Comparison of ENCODE assay signal across 30 mouse cellular contexts in the genomic region with DNA sequence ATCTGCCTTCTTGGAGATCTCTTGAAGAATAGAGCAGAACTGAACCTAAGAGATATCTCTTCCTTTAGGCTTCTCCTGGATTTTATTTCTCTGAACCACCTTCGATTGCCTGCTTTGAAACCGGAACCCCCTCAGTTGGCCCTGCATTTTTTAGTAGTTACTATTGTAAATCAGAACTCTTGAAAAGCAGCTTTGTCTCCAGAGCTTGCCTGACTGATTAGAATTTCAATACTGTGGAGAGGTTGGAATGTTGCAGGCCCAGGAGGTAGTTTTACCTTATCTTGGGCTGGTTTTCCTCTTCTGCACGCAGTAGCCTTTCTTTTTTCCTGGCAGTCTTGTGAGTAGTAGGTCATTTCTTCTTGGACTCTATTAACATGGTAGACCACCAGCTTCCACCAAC. TPM values are rescaled to one million over a fixed set of nuclear protein-coding genes. Genes with fewer than 3 reads are reported as not detected.
A peak's percentile ranks its signal among the peaks of the same experiment; 100 is the strongest.
DNase-seq lines count a peak whose midpoint lies in the region; ATAC-seq and TF ChIP-seq lines count a peak whose summit lies in the region.
"Had no signal": no experiment of that assay in that cellular context is flagged by ENCODE, and none has a peak within 500 bp of the region (broad histone marks: within the 10 kb centered on the region; RNA-seq: fewer than 3 reads in every experiment).

No protein-coding gene starts in this region.

- H3K4me1 ChIP-seq in E14TG2a.4 (replicated peaks; ENCODE audit: low read depth, low read length) (peaks cover 70% of the 10 kb centered on the region), ES-Bruce4 (ENCODE audit: control insufficient read depth, insufficient read depth, low read length) (no peaks in the 10 kb centered on the region)
- H3K4me1 ChIP-seq in forebrain, embryonic 14.5 days (ENCODE audit: control insufficient read depth, insufficient read depth, low read length), result no peaks in the 10 kb centered on the region; the same call in none of the 2 replicates
- H3K4me1 ChIP-seq: embryonic facial prominence, embryonic 12.5 days; heart, embryonic 15.5 days; intestine, embryonic 15.5 days had no signal

- peaks cover 21% of the 10 kb centered on the region for H3K36me3 ChIP-seq in E14TG2a.4 (ENCODE audit: insufficient read depth, low read length)
- peaks cover 7% of the 10 kb centered on the region for H3K36me3 ChIP-seq in ES-Bruce4 (ENCODE audit: control insufficient read depth, insufficient read depth, low read length, poor library complexity, severe bottlenecking)
- H3K36me3 ChIP-seq in forebrain, embryonic 14.5 days (ENCODE audit: control insufficient read depth, insufficient read depth, low read length), result no peaks in the 10 kb centered on the region
- H3K36me3 ChIP-seq: heart, embryonic 15.5 days; intestine, embryonic 15.5 days had no signal

- DNase-seq in Muller cell, postnatal 12 days (ENCODE audit: inconsistent ontology term), result peak; percentile 16
- no peak for DNase-seq in spleen, postnatal 10 days (ENCODE audit: low spot score in 2 of 2)
- DNase-seq in forebrain, embryonic 14.5 days (ENCODE audit: low spot score), result no peak
- DNase-seq in embryo, embryonic 10.5 days (ENCODE audit: low spot score), result no peak
- DNase-seq: adrenal gland, adult 8-10 months; adrenal gland, postnatal 25 days; cerebellum, adult 11-12 months; cerebellum, adult 8-10 months; cerebellum, postnatal 10 days; cerebellum, postnatal 36 days; forebrain, postnatal 0 days; gastrocnemius, postnatal 25 days; heart, adult 18-20 months; heart, postnatal 10 days; heart, postnatal 36 days; kidney, adult 11 months had no signal

- H3K4me3 ChIP-seq in E14TG2a.4 (replicated peaks; ENCODE audit: low read length), result peak overlapping the region; percentile 65
- no peak overlapping the region; the same call in 1 of the 2 replicates for H3K4me3 ChIP-seq in ES-Bruce4 (ENCODE audit: low read depth, low read length)
- H3K4me3 ChIP-seq in forebrain, embryonic 14.5 days (ENCODE audit: low read depth, low read length), result no peak overlapping the region
- H3K4me3 ChIP-seq: embryonic facial prominence, embryonic 12.5 days; erythroblast, embryonic 14.5 days; forebrain, embryonic 12.5 days; heart, embryonic 12.5 days; heart, embryonic 15.5 days; hindbrain, embryonic 10.5 days; hindbrain, embryonic 13.5 days; intestine, embryonic 15.5 days had no signal

- no peak for TF ChIP-seq CTCF in E14TG2a.4 (conservative IDR thresholded peaks at IDR 0.05; ENCODE audit: low read length)
- no peak for TF ChIP-seq CTCF in ES-Bruce4 (IDR thresholded peaks at IDR 0.05; ENCODE audit: low read depth, low read length)

- H3K27me3 ChIP-seq in E14TG2a.4 (ENCODE audit: insufficient read depth, low read length), result no peaks in the 10 kb centered on the region
- no peaks in the 10 kb centered on the region for H3K27me3 ChIP-seq in ES-Bruce4 (ENCODE audit: control insufficient read depth, insufficient read depth, low read length, poor library complexity, severe bottlenecking)
- H3K27me3 ChIP-seq in forebrain, embryonic 14.5 days (replicated peaks; ENCODE audit: control insufficient read depth, insufficient read depth, low read length), result no peaks in the 10 kb centered on the region
- H3K27me3 ChIP-seq: embryonic facial prominence, embryonic 12.5 days; forebrain, embryonic 12.5 days; heart, embryonic 12.5 days; heart, embryonic 15.5 days; hindbrain, embryonic 13.5 days; intestine, embryonic 15.5 days; Patski had no signal

- 11% methylated on average over 3 of the region's 3 CpGs for WGBS in forebrain, embryonic 14.5 days

- H3K27ac ChIP-seq in ES-Bruce4 (ENCODE audit: insufficient read depth, low read length), result peak overlapping the region; percentile 100
- no peak overlapping the region for H3K27ac ChIP-seq in forebrain, embryonic 14.5 days (ENCODE audit: low read depth, low read length)
- H3K27ac ChIP-seq: embryonic facial prominence, embryonic 12.5 days; forebrain, embryonic 12.5 days; heart, embryonic 15.5 days; hindbrain, embryonic 10.5 days; hindbrain, embryonic 13.5 days; intestine, embryonic 15.5 days had no signal

- H3K9ac ChIP-seq in ES-Bruce4 (ENCODE audit: low read depth, poor library complexity, severe bottlenecking), result peak overlapping the region; percentile 12; the same call in 1 of the 2 replicates
- no peak overlapping the region for H3K9ac ChIP-seq in forebrain, embryonic 14.5 days (ENCODE audit: low read length)
- H3K9ac ChIP-seq: embryonic facial prominence, embryonic 12.5 days; forebrain, embryonic 12.5 days; forebrain, postnatal 0 days; heart, embryonic 12.5 days; heart, embryonic 15.5 days; hindbrain, embryonic 13.5 days; intestine, embryonic 15.5 days had no signal

- no peak for TF ChIP-seq EP300 in ES-Bruce4 (IDR thresholded peaks at IDR 0.05; ENCODE audit: insufficient read depth, low read depth, low read length)

- TF ChIP-seq POLR2A in ES-Bruce4 (IDR thresholded peaks at IDR 0.05; ENCODE audit: insufficient read depth, low read length), result no peak

- no peak for ATAC-seq in forebrain, embryonic 14.5 days
- ATAC-seq: activated CD4-positive, CD25-positive, alpha-beta regulatory T cell, adult 4 months; CD4-positive, CD25-positive, alpha-beta regulatory T cell, adult 4 months; forebrain, postnatal 0 days; hindbrain, embryonic 16.5 days; intestine, embryonic 15.5 days; Patski had no signal

- no peak overlapping the region for H3K4me2 ChIP-seq in forebrain, embryonic 14.5 days (ENCODE audit: low read length)
- H3K4me2 ChIP-seq: embryonic facial prominence, embryonic 12.5 days; forebrain, embryonic 12.5 days; heart, embryonic 12.5 days; heart, embryonic 15.5 days; hindbrain, embryonic 13.5 days; intestine, embryonic 15.5 days had no signal

- H3K9me3 ChIP-seq in E14TG2a.4 (ENCODE audit: low read length) (no peaks in the 10 kb centered on the region), ES-Bruce4 (replicated peaks; ENCODE audit: control insufficient read depth, insufficient read depth, low read length, poor library complexity, severe bottlenecking) (no peaks in the 10 kb centered on the region)
- no peaks in the 10 kb centered on the region for H3K9me3 ChIP-seq in forebrain, embryonic 14.5 days (replicated peaks; ENCODE audit: control insufficient read depth, low read length)
- H3K9me3 ChIP-seq: embryonic facial prominence, embryonic 12.5 days; forebrain, embryonic 12.5 days; heart, embryonic 12.5 days; heart, embryonic 15.5 days; hindbrain, embryonic 10.5 days; hindbrain, embryonic 13.5 days; intestine, embryonic 15.5 days had no signal

RNA-seq across cellular contexts. Expression of a gene that starts 17.0 kb away (rescaled TPM):
- polyA plus RNA-seq in ES-Bruce4 (2011; ENCODE audit: insufficient read depth, insufficient read length, low read depth, missing spikeins), result 67.5 and 86.3 TPM in 2 replicates
- polyA plus RNA-seq in forebrain, embryonic 14.5 days (2014; fragmentation: Nextera tagmentation; extraction: Ambion mirVana), result 14.7 and 19.9 TPM in 2 replicates
